Mouse (Mus musculus): ENCODE measurements around the gene Tbpl1. TPM values are rescaled to one million over a fixed set of nuclear protein-coding genes. Genes with fewer than 3 reads are reported as not detected.

Tbpl1 gene
- 26.1 and 33.0 TPM in 2 replicates for total RNA-seq (2015)
- 18.3 and 28.9 TPM in 2 replicates for total RNA-seq (2017)

- ATAC-seq (replicated peaks; ENCODE audit: poor library complexity): peak; percentile 91
Observed at GRCm38 (mm10) chr10:22731272-22732093, at the start of gene Tbpl1. Gene Tbpl1 (minus strand): TSS chr10:22731938.

GRCm38 (mm10) chr10:22781466-22781865 lies 49.7 kb upstream of the Tbpl1 start:
- peak; percentile 65 for ATAC-seq (replicated peaks; ENCODE audit: poor library complexity)

GRCm38 (mm10) chr10:22777939-22778338 lies 46.2 kb upstream of the Tbpl1 start:
- no peak for ATAC-seq (replicated peaks; ENCODE audit: poor library complexity)

GRCm38 (mm10) chr10:22776007-22776698 lies 44.4 kb upstream of the Tbpl1 start:
- peak; percentile 26; the same call in 1 of the 2 replicates for ATAC-seq (replicated peaks; ENCODE audit: poor library complexity)

- no peak for ATAC-seq (replicated peaks; ENCODE audit: poor library complexity)
Observed at GRCm38 (mm10) chr10:22775456-22775855, 43.7 kb upstream of the Tbpl1 start.

GRCm38 (mm10) chr10:22774626-22775025 lies 42.9 kb upstream of the Tbpl1 start:
- no peak for ATAC-seq (replicated peaks; ENCODE audit: poor library complexity)

GRCm38 (mm10) chr10:22754240-22754639 lies 22.5 kb upstream of the Tbpl1 start:
- ATAC-seq (replicated peaks; ENCODE audit: poor library complexity): no peak

GRCm38 (mm10) chr10:22751175-22751682 lies 19.5 kb upstream of the Tbpl1 start:
- no peak for ATAC-seq (replicated peaks; ENCODE audit: poor library complexity)

GRCm38 (mm10) chr10:22746334-22747322 lies 14.9 kb upstream of the Tbpl1 start:
- ATAC-seq (replicated peaks; ENCODE audit: poor library complexity): peak; percentile 50

GRCm38 (mm10) chr10:22745922-22746321 lies 14.2 kb upstream of the Tbpl1 start:
- no peak for ATAC-seq (replicated peaks; ENCODE audit: poor library complexity)

GRCm38 (mm10) chr10:22732181-22732580 lies 443 bp upstream of the Tbpl1 start:
- peak; percentile 57 for ATAC-seq (replicated peaks; ENCODE audit: poor library complexity)

GRCm38 (mm10) chr10:22730992-22731271 lies 806 bp downstream of the Tbpl1 start:
- no peak for ATAC-seq (replicated peaks; ENCODE audit: poor library complexity)

- 0 out of 2 replicates have a peak, but pooled peaks have one; percentile 6 for ATAC-seq (replicated peaks; ENCODE audit: poor library complexity)
Observed at GRCm38 (mm10) chr10:22730266-22730991, 1.3 kb downstream of the Tbpl1 start.

GRCm38 (mm10) chr10:22728257-22728656 lies 3.5 kb downstream of the Tbpl1 start:
- no peak for ATAC-seq (replicated peaks; ENCODE audit: poor library complexity)

GRCm38 (mm10) chr10:22726295-22726694 lies 5.4 kb downstream of the Tbpl1 start:
- ATAC-seq (replicated peaks; ENCODE audit: poor library complexity): no peak

- 0 out of 2 replicates have a peak, but pooled peaks have one; percentile 20 for ATAC-seq (replicated peaks; ENCODE audit: poor library complexity)
Observed at GRCm38 (mm10) chr10:22725166-22725565, 6.6 kb downstream of the Tbpl1 start.

- no peak for ATAC-seq (replicated peaks; ENCODE audit: poor library complexity)
Observed at GRCm38 (mm10) chr10:22720781-22721529, 10.8 kb downstream of the Tbpl1 start.

GRCm38 (mm10) chr10:22718475-22718874 lies 13.3 kb downstream of the Tbpl1 start:
- ATAC-seq (replicated peaks; ENCODE audit: poor library complexity): peak; percentile 76

GRCm38 (mm10) chr10:22714520-22714919 lies 17.2 kb downstream of the Tbpl1 start:
- peak; percentile 97 for ATAC-seq (replicated peaks; ENCODE audit: poor library complexity)

All from megakaryocyte progenitor cell, adult 5-6 weeks (primary cell).